Mouse (Mus musculus) cortical plate, adult 2 months (tissue): ENCODE data around the gene Lin52. TPM values are rescaled to one million over a fixed set of nuclear protein-coding genes. Genes with fewer than 3 reads are reported as not detected.

Source experiments
- H3K27ac ChIP-seq: fragments of 200-500 bp; 2 replicates; pipeline ENCODE4 v1.5.1; 2012; ENCODE audit warnings: low read length, control low read depth, inconsistent platforms; ENCODE audit not compliant: insufficient read depth
- H3K4me1 ChIP-seq: fragments of 200-500 bp; 2 replicates; pipeline ENCODE4 v1.6.1; 2011; ENCODE audit warnings: low read length; ENCODE audit not compliant: control insufficient read depth, insufficient read depth
- H3K4me3 ChIP-seq: fragments of 200-500 bp; 2 replicates; pipeline ENCODE4 v1.5.1; 2011; ENCODE audit warnings: mild to moderate bottlenecking, low read length, control low read depth; ENCODE audit not compliant: insufficient read depth
- CTCF ChIP-seq: fragments of 200-500 bp; IDR thresholded peaks from 2 replicates; pipeline ENCODE4 v1.5.1; 2011; ENCODE audit warnings: mild to moderate bottlenecking, control low read depth, low read length; ENCODE audit not compliant: insufficient read depth; ENCODE audit errors: extremely low read depth
- POLR2A ChIP-seq: fragments of 200-500 bp; IDR thresholded peaks from 2 replicates; pipeline ENCODE4 v1.6.1; 2011; ENCODE audit warnings: mild to moderate bottlenecking, low read length, control low read depth; ENCODE audit not compliant: insufficient read depth; ENCODE audit errors: extremely low read depth
- polyA plus RNA-seq: library from polyadenylated mRNA; depleted of rRNA; stranded (reverse); fragments of >200 nt; gene quantifications from 2 replicates; pipeline ENCODE4 v1.2.3, GENCODE M21; 2012

Gene Lin52
- polyA plus RNA-seq, 1 experiment = 41.0 TPM

DNA sequence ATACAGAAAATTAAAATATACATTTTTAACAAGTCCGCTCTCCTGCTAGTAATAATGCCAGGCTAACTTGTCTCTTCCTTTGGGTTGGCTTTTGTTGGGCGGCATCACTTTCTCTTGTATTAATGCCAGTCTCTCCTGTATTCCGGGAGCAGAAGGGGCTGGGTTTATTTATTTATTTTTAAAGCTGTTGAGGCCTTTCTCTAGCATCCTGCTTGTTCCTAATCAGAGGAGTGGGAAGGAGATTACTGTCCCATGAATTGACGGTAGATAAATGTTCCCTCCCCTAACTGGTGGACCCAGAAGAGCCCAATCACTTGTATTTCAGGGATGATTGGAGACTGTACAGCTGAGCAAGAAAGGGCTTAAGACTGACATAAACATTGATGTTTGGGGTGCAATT, 50.1 kb downstream of the Lin52 start:
- Histone ChIP-seq H3K4me3 (no peak overlapping the region), H3K4me1 (no peaks in the 10 kb centered on the region), H3K27ac (no peak overlapping the region)
- no peak for TF ChIP-seq CTCF
- no peak for TF ChIP-seq POLR2A

DNA sequence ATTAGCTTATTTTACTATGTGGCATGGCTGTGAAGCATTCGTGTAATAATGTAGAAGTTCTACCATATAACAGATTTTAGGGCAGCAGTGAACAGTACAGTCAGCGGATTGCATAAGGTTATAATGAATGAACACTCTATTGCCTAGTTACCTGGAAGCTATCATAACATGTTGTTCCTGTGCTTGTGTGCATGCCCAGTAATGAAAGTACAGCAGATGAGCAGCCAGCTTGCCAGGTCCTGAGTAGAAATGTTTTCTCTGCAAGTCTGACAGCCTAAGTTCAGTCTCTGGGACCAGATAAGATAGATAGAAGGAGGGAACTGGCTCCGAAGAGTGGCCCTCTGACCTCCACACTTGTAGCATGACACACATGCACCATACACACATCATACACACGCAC, 55.6 kb downstream of the Lin52 start:
- H3K4me1 ChIP-seq = no peaks in the 10 kb centered on the region
- TF ChIP-seq POLR2A = no peak
- no peak for TF ChIP-seq CTCF
- no peak overlapping the region for H3K27ac ChIP-seq
- no peak overlapping the region for H3K4me3 ChIP-seq

DNA sequence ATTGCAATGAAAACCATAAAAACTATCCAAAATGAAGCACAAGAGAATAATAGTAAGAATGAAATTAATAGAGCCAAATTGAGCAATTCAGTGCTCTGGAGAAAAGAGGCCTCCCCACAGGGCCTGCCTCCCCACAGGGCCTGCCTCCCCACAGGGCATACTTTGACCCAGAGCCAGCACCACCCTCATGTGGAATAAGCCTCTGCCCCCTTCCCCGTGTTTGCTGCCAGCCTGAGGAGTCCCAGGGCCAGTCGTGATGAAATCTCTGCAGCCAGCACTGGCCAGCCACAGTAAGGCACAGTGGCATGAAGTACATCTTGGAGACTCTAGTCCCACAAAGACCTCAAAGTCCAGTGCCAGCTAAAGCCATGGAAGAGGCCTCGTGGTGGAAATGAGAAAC, 60.8 kb downstream of the Lin52 start:
- Histone ChIP-seq H3K4me1 (no peaks in the 10 kb centered on the region), H3K27ac (no peak overlapping the region; the same call in 1 of the 2 replicates), H3K4me3 (no peak overlapping the region)
- no peak for TF ChIP-seq CTCF
- no peak for TF ChIP-seq POLR2A

DNA sequence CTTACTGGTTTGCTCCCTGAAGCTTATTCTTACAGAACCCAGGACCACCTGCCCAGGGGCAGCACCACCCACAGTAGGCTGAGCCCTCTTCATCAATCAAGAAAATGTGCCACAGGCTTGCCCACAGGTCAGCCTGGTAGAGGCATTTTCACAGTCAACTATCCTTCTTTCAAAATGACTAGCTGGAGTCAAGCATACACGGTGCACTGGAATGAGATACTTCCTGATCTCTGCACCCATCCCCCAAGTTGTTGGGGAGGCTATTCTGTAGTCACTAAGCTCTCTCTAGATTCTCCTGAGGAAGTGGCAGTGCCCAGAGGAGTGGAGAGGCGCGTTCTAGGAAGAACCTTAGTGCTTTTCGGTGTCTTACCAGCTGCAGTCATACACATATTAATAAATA, 64.3 kb downstream of the Lin52 start:
- Histone ChIP-seq H3K4me3 (no peak overlapping the region), H3K27ac (no peak overlapping the region), H3K4me1 (no peaks in the 10 kb centered on the region)
- TF ChIP-seq POLR2A = no peak
- TF ChIP-seq CTCF = no peak

DNA sequence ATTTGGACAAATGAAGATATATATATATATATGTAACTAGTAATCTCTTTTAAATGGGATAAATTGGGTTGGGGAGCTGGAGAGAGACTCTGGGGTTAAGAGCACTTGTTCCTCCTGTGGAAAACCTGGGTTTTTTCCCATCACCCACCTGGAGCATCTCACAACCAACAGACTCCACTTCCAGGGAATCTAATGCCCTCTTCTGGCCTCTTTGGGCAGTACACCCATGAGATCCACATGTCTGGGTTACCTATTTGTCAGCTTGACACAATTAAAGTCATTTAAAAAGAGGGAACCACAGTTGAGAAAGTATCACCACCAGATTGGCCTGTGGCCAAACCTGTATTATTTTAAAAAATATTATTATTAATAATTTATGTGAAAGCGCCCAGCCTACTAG, 65.4 kb downstream of the Lin52 start:
- no peak overlapping the region for H3K27ac ChIP-seq
- no peaks in the 10 kb centered on the region for H3K4me1 ChIP-seq
- TF ChIP-seq POLR2A = no peak
- no peak for TF ChIP-seq CTCF

DNA sequence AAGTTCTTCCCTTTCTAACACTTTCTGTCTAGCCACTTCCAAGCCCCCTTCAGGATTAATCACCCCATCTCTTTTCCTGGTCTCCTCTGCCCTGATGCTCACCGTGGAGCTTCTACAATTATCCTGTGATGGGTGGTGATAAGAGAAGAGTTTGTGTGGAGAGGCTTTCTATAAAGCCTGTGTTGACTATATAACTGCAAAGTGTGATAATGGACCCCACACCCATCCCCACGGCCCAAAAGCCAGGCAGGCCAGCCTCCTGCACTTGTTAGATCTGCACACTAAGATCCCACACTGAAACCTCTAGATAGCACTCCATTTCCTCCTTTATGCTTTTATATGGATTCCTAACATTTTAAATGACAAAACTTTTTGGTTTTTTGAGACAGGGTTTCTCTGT, 66.8 kb downstream of the Lin52 start:
- TF ChIP-seq POLR2A (no peak), CTCF (no peak)
- H3K4me3 ChIP-seq = no peak overlapping the region
- H3K4me1 ChIP-seq = no peaks in the 10 kb centered on the region
- no peak overlapping the region for H3K27ac ChIP-seq

More for the DNA sequence above, 65.4 kb downstream of the Lin52 start:
- H3K4me3 ChIP-seq = no peak overlapping the region

DNA sequence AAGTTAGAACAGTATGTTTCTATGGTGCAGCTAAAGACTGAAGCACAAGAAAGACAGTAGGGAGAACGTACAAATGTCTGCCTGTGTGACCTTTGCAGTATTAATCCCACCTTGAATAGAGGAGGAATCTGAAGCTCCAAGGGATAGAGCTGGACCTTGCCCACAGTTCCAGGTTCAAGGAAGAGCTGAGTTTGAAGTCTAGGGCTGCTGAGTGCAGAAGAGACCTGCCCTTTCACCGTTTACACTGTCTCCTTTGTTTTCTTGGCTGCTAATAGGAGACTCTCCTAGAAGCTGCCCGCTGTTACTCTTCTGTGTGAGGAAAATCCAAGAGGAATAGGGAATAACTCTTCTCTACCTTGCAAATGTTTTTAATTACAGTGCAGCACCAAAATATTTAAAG, 72.5 kb downstream of the Lin52 start:
- Histone ChIP-seq H3K27ac (no peak overlapping the region), H3K4me3 (no peak overlapping the region), H3K4me1 (no peaks in the 10 kb centered on the region; the same call in 1 of the 2 replicates)
- TF ChIP-seq POLR2A (no peak), CTCF (no peak)

DNA sequence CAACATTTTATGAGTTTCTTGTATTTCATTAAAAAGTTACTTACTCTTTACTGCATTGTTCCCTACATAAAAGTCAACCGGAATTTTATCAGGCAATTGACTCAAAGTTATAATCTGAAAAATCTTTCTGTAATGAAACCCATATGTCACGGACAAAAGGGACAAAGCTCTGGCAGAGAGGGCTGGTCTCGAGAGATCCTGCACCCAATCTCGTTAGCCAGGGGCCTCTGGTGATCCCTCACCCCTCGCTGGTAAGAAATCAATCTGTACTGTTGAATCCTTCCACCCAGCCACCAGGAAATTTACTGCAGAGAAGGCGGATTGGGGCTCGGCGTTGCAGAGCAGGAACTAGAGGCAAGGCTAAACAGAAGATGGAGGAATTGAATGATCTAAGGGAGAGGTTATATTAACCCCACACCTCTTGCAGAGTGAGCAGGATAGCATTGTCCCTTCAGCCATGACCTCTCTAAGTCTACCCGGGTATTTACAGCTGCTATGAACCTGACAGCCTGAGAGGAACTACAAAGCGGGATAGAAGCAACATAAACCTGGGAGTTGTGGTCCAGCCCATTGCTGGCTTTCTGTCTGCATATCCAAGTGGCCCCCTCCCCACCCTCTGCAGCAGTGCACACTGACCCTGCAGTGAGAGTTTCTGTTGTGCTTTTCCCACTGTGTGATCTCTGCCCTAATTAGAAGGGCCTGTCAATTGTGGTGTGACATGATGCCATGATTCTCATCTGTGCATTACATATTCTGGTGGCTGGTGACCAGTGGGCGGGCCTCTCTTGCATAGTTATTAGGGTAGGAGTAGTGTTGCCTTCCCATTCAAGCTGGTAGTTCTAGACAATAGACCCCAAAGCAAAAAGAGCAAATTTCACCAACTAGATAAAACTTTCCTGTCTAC, 73.2 kb downstream of the Lin52 start:
- Histone ChIP-seq H3K27ac (no peak overlapping the region), H3K4me3 (no peak overlapping the region), H3K4me1 (no peaks in the 10 kb centered on the region; the same call in 1 of the 2 replicates)
- TF ChIP-seq CTCF = no peak
- no peak for TF ChIP-seq POLR2A

DNA sequence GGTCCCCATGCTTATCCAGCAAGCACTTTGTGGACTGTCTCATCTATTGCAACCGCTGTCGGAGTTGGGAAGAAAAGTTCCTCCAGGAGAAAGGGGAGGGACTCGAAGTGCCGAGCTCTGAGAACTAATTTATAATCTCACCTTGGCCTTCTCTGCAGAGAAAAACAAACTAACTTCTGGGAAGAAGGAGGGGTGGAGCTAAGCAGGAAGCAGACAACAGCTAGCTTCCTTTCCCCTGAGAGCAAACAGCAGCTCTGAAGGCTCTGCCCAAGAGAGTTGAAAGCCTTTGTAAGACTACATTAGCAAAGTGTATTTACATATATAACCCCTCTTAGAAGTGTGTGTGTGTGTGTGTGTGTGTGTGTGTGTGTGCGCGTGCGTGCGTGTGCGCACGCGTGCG, 74.2 kb downstream of the Lin52 start:
- no peak overlapping the region for H3K4me3 ChIP-seq
- TF ChIP-seq POLR2A (no peak), CTCF (no peak)
- no peaks in the 10 kb centered on the region; the same call in 1 of the 2 replicates for H3K4me1 ChIP-seq
- H3K27ac ChIP-seq = no peak overlapping the region

DNA sequence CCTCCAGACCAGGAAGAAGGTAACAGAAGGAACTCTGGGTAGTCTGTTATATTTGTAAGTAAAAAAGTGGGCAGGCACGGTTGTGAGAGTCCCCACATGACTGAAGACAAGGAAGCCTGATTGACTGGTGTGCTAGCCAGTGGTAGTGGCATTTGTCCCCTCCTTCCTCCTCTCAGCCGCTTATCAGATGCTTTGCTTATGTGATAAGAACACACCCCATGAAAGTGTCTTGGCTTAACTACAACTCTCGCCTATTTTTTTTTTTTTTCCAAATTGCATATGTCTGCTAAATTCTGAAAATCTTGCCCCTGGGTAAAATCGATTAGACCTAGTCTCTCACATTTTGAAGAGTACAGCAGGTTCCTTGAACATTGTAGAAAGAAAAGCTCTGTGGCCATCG, 79.2 kb downstream of the Lin52 start:
- H3K27ac ChIP-seq = no peak overlapping the region
- TF ChIP-seq CTCF = no peak
- TF ChIP-seq POLR2A = no peak
- no peaks in the 10 kb centered on the region; the same call in 1 of the 2 replicates for H3K4me1 ChIP-seq
- no peak overlapping the region for H3K4me3 ChIP-seq
